Mouse (Mus musculus) layer of hippocampus, adult 9-11 months (tissue): ENCODE measurements around the gene Phykpl.

Experiments used
- DNase-seq: peaks from one replicate; pipeline ENCODE4 v3.0.0; 2022

The Phykpl gene

DNA sequence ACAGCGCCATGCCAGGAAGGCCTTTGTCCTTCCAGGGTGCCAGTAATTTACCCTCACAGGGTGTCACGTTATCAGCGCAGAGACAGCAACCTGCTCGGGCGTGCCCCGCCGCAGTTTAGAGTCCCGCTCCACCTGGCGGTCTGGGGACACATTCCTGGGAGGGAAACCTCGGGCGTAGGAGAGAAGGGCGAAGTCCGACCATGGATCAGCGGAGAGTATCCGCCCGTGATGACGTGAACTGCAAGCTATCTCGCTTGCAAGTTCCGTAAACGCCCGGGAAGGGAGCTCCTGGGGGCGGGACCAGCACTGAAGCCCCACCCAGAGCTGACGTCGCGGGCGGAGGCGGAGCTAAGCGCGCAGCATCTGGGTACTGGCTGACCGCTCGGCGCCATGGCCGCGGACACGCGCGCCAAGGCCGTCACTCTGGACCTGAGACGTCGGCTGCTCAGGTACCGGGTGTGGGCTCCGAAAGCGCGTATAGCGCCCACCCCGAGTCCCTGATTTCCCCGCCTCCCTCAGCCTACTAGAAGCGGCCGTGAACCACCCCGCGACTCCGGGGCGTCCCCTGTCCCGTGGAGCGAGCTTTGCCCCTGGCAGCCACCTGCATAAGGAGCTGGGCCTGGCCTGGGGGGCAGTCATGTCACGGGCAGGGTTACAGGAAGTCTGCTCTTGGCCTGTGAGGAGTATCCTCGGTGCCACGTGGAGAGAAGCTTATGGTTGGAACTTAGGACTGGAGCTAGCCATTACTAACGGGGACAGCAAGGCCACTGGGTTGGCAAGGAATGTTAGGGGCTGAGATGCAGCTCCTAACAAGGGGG is at the start of gene Phykpl:
Phykpl (plus strand) TSS at position 327 of the 818 bp plus-strand sequence.
- peak; percentile 95 for DNase-seq

DNA sequence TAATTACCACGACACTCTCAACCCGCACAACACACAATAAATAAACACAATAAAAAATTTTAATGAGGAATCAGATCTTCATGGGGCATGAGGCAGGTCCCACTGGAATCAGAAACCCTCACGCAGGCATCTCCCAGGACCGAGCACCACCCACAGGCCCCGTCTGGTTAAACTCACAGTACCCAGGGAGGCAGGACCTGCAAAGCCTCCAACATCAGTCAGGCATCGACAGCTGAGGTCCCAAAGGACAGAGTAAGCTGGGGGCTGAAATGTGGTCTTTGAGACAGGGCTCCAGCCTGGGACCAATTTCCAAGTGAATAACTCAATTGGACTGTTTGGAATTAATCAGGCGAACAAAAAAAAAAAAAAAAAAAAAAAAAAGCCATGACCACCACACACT is 46.2 kb upstream of the Phykpl start:
- no peak for DNase-seq

DNA sequence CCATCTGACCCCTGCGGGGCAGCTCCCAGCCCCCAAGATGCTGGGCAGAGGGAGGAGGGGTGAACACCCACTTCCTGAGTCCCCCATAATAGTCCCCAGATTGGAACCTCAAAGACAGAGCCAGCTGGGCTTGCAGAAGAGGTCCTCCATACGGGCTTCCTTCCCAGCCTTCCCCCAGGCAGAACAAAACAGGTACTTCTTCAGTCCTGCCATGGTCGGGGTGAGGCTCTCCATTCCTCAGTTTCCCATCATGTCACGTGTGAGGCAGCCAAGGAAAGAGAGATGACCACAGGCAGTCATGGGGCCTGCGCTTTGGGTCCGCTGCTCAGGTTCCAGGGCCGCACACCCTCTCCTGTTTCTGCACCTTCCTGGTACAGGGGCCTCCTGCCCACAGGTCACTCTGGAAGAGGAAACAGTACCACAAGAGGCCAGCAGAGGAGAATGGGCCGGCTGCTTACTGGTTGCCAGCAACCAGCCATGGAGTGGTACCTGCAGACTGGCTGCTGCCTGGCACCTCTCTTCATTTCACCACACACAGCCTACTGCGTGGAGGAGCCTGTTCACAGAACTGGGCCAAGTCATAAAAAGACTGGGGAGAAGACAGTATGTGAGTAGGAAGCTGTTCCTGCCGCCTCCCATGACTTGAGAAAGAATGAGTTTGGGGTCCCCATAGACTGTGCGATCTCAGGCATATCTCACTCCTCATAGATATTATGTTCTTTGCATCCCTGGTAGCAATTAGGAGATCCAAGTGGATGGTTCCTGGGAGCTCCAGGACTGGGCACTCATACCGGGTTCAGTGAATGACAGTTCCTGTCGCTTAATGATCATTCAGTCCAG is 45.4 kb upstream of the Phykpl start:
- no peak for DNase-seq

DNA sequence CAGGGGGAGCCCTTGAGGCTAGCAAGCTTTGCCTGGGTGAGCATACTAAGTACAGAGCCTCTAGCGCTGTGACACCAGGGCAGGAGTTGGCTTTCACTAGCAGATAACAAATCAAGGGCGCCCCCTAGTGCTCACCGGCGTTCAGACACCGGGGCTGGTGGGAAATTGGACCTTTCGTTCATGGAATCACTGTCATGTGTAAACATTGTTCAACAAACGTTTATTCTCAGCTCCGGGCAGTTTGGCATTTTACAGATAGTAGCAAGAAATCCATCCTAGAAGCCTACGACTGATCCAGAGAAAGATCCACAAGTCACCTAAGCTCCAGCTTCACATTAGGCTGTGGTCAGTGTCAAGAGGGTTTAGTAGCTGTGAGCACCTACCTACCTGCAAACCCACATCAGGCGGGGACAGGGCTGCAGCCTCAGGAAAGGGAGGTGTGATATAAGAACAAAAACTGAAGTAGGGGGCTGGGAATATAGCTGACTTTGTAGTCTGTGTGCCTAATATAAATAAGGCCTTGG is 44.7 kb upstream of the Phykpl start:
- peak; percentile 97 for DNase-seq

DNA sequence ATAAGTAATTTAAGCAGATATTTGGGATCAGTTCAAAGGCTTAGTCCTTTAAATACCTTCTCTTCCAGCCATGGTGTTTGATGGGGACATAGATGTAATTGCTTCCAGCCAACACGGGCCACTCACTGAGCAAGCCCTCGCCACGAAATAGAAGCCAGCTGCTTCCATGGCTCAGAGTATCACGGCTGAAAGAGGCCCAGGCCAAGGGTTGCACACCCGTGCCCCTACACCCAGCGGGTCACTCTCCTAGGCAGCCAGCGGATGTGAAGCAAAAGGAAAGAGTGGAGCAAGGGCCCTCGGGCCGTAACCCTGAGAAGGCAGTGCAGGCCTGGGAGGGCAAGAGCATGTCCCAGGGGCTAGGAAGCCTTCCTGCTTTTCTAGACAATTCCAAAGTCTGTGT is 42.1 kb upstream of the Phykpl start:
- no peak for DNase-seq

DNA sequence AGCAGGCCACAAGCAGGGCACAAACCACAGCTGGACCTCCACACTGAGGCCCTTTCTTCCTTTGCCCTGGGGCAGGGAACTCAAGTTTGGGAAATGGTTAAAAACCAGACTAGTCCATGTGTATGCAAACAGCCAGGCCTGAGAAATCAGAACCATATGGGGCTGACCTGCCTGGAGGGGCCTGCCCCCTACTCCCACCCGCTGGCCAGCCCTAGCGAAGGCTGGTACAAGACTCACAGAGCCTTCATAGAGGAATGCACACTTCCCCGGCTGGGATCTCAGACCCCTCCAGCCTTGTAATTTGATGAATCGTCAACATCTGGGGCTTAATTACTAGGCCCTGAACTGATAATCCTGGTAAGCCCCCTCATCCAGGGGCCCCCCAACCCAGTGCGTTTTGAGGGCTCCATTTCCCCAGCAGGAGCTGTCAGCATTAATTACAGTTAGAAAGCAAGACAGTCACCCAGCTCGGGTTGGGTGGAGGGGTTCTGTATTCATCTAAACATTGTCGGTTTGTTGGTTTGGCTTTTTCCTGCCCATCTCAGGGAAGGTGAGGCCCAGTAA is 41.0 kb upstream of the Phykpl start:
- DNase-seq: no peak

DNA sequence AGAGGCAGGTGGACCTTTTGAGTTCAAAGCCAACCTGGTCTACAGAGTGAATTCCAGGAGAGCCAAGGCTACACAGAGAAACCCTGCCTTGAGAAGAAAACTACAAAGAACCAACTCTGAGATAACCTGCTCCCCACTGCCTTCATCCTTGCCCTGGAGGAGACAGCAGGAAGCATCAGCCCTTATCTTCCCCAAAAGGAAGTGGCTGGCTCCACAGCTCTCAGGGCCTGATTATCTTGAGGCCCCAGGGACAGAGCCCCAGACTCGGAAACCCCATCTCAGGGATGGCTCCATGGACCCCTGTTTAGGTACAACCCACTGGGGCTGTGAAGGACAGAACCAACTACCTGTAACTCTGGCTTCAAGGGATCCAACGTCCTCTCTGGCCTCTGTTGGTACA is 40.1 kb upstream of the Phykpl start:
- no peak for DNase-seq

DNA sequence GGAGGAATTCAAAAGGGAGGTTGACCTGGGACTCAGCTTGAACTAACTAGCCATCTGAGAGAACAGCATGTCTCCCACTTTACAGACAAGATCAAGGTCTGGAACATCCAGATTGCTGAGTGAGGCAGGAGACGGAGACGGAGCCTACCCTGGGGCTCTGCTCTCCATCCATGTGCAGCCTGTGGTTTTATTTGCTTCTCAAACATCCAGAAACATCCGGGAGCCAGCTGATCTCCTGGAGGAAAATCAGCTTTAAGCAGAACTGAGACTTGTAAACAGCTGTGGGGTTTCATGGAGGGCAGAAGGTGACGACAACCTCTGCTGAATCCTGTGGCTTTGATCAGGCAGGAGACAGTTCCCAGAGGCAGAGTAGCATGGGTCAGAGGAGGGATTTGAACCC is 38.7 kb upstream of the Phykpl start:
- DNase-seq: no peak

DNA sequence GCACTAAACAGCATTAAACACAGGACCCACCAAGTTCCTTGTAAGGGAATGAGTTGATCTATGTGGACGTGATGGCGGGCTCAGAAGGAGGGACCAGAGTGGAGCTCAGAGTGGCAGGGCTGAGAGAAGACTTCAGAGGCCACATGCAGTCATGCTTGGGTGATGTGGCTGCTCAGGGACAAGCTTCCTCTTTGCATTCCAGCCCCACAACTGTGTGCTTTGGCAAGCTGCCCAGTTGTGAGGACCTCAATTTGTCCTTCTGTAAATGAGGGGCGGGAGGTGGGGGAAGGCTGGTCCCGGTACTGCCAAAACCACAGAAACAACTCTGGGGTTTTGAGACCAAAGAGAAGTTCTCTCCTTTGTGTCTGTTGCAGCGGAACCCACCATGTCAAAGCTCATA is 33.3 kb upstream of the Phykpl start:
- DNase-seq: no peak

DNA sequence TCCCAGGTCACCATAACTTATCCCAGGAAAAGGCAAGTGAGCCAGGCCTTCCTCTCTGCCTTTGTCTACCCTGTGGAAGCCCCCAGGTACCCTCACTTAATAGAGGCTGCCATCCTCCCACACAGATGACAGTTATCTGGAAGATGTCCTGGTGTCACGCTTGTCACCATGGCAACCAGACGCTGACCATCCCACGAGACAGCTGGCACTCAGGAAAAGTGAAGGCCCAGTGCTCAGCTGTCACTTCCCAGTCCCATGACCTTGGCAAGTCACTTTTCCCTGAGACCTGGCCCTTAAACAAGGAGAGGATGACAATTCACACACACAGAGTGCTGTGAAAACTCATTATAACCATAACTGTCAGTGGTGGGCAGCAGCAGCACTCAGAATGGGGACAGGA is 32.5 kb upstream of the Phykpl start:
- DNase-seq: no peak

DNA sequence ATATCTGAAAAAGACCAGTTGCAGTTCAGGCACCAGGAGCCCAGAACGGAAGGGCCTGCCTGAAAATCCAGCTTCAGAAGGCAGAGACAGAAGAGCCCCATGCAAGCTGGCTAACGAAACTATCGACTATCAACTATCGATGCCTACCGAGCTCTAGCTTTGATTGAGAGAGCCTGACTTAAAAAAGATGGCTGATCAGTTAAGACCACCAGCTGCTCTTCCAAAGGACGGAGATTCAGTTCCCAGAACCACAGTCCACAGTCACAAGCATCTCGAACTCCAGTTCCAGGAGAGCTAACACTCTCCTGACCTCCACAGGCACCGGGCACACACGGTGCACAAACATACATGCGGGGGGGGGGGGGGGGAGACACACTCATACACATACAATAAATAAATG is 30.0 kb upstream of the Phykpl start:
- DNase-seq: no peak

DNA sequence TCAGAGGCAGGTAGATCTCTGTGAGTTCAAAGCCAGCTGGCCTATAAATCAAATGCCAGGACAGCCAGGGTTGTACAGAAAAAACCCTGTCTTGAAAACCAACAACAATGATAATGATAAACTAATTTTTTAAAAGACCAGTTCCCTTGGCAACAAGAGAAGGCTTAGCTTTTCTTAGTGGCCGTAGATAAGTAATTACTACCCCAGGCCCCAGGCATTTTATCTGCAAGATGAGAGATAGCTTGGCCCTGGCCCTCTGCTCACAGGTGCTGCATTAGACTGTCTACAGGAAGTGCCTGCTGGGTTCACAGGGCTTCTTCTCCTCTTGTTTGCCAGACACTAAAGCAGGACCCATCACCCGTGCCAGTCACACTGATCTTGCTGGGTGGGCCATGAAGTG is 29.5 kb upstream of the Phykpl start:
- no peak for DNase-seq

DNA sequence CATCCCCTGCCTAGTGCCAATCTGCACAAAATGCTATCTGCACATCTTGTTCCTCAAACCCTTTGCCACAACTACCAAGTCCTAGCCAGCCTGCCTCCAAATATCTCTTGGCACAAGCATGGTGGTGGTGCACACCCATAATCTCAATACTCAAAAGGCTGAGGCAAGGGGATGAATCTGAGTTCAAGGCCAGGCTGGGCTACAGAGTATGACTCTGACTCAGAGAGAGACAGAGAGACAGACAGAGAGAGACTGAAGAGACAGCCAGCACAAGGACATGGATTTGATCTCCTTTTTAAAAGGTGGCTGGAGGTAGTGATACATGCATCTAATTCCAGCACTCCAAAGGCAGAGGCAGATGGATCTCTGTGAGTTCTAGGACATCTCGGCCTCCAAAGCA is 21.3 kb upstream of the Phykpl start:
- DNase-seq: no peak

DNA sequence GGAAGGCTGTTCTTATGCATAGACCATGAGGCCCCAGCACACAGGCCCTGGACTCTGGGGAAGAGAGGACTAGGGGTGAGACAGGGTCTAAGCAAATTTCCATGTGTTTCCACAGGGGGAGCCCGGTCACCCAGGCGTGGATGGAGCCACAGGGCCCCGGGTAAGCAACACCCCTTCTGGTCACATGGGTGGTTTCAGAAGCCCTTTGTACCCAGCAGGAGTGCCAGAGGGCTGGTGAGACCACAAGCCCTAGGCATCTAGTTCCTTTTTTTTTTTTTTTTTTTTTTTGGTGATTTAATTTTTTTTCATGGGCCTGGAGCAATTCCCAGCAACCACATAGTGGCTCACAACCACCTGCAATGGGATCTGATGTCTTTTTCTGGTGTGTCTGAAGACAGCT is 19.5 kb upstream of the Phykpl start:
- no peak for DNase-seq

DNA sequence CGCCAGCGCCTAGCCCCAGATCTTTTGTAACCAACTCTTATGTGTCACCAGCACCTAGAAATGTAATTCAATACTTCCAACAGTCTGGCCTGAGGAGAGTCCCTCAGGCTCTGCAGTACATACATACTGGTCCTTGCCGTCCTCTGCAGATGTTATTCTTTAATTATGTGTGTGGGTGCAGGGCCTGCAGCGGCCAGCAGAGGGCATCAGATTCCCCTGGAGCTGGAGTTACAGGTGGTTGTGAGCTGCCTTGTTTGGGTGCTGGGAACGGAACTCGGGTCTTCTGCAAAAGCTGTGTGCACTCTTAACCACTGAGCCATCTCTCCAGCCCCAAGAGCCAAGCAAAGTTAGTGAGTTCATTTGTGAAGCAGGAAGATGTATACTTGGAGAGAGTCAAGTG is 18.6 kb upstream of the Phykpl start:
- no peak for DNase-seq

DNA sequence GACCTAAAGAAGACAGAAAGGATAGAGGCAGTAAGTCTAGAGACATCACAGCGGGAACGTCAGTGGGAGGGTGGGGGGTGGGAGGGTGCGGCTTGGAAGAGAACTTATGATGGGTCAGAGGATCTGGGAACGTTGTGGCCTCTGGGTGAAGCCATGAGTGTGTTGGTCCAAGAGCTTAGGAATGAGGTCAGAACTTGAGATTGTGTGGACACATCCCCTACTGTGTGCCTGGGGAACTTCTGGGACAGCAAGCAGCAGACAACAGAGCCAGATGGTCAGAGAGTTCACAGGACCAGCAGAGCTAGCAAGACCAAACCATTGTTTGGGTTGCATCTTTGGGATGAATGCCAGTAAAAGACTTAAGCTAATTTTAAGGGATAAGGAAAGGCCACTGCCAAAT is 15.8 kb upstream of the Phykpl start:
- no peak for DNase-seq

DNA sequence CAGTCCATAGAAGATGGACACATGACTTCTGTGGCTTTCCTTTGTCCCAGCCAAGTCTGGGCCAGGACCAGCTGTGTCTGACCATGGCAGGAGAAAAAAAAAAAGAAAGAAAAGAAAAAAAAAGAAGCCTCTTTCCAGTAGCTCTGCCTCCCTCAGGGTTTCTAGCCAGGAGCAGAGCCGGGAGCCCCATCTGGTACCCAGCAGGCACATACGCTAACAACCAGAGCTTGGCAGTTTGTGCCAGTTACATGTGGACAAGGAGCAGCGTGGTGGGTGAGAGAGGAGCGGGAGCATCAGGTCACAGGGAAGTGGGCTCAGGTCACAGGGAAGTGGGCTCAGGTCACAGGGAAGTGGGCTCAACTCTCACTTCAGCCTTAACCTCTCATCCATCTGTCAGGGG is 8.1 kb upstream of the Phykpl start:
- DNase-seq: peak; percentile 56

DNA sequence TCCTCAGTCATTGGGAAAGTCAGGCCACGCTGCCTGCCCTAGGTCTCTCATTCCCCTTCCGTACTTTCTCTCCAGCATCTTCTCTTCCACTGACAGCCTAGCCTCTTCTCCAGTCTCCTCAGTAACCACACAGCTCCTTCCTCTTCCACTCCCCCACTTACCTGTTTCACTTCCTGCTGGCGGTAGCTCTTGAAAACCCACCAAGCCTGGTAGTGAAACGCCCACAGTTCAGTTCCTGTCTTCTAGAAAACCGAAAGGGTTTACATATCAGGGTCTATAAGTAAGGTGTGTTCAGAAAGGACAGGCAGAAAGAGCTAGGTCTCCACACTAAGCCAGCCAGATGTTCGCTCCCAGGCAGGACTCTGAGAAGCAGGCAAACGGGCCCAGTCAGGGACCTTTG is 7.0 kb upstream of the Phykpl start:
- DNase-seq: no peak

DNA sequence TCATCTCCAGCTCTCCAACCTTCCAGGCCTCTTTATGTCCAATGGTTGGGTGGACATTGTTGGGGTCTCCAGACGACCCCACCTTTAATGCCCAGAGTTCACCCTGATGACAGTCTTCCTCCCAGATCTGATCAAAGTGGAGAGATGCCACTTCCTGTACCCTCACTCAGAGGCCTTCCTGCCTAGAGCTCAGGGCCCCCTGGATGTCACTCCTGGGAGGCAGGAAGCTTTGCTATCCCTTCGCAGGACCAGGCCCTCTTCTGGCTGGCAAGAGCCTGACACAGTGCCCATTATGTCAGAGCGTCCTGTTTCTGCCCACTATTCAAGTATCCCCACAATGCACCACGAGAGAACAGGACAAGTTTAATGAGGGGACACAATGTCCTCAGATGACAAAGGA is 5.5 kb upstream of the Phykpl start:
- no peak for DNase-seq

DNA sequence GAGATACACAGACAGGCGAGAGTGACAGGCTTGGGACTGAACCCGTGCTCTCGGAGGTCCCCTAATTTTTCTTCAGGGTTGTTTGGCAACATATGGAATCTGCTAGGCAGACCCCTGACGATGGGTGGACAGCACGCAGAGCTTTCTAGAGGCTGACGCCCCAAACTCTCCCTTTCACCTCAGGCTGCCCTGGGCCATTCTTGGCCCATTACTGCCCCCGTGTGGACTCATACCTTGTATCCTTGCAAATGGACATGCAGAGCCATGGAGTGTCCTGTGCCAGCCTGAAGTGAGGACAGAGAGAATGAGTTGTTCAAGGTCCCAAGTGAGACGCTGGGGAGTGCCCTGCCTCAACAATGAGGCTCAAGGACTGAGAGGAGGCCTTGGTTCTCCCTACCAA is 1.8 kb upstream of the Phykpl start:
- DNase-seq: peak; percentile 60

DNA sequence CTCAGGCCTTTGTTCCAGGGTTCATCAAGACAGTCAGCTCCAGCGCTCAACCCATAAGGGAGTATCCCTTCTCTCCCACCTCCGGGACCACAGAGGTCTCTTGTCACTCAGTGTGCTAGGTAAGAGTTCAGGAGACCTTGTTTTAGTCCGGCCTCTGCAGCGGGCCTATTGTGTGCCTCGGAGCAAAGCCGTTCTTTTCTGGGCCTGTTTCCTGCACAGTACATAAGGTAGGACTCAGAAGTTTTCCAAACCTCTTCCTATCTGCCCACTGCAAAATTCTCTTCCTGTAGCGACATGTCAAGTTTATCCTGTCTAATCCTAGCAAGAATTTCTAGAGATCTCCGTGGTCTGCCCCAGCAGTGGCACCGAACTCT is 513 bp upstream of the Phykpl start:
- no peak for DNase-seq

DNA sequence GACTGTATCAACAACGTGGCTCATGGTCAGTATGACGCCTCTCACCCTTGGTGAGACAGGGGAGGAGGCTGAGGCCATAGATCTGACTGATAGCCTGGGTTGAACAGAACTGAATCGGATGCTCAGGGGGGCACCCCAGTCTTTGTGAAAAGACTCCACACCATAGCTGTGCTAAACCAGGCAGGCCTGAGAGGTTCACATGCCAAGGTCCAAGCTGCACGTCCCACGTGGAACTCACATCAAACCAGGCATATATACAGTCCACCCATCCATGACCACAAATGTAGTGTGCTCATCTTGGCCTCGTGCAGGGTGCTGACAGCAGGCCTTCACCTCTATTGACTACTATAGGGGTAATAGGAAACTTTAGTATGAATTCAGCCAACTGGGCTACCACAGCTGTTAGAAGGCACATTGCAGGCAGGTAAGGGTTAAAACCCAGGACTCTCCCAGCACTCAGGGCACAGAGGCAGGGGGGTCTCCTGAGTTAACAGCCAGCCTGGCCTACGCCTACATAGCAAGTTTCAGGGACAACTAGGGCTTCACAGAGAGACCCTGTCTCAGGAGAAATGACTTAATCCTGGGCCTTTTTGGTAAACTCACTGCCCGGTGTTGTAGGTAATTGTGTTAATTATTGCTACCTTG is 1.2 kb downstream of the Phykpl start:
- DNase-seq: no peak

DNA sequence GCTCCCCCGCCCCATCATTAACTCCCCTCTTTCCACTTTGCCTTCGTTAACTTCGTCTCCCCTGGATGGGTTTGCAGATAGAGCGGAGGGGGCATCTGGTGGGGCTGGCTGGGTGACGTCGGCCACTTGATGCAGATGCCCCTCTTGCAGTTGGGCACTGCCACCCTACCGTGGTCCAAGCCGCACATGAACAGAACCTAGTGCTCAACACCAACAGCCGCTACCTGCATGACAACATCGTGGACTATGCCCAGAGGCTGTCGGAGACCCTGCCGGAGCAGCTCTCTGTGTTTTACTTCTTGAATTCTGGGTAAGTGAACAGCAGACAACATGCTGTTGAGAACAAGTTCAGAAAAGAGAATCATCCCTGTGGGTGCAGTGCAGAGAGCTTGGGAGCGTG is 1.9 kb downstream of the Phykpl start:
- DNase-seq: no peak
